Mouse (Mus musculus): Measurements from ENCODE around the gene Tagln3.

DNA sequence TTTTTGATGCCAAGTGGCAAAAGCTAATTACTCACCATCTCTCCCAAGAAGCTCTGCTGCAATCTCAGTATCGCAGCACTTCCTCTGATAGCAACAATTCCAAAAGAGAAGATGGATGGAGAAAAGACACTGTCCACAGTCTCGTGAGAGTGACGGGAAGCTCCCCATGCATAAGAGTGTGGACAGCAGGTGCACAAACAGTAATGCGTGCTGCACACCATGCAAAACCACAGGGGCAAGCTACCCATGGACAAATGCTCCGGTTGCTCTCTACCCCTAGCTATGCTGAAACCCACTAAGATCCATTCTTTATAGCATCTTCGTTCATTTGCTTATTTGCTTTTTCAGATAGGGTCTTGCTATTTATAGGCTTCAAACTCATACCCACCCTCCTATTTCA, 46.5 kb upstream of the Tagln3 start:
- TF ChIP-seq CTCF (IDR thresholded peaks at IDR 0.05; ENCODE audit: low read depth) (no peak), EP300 (optimal IDR thresholded peaks at IDR 0.05) (no peak)
